Mouse (Mus musculus): ENCODE measurements around the gene Tox2. TPM values are rescaled to one million over a fixed set of nuclear protein-coding genes. Genes with fewer than 3 reads are reported as not detected.

Gene Tox2
- total RNA-seq, 2 experiments from 2014 or later, result 23.9 to 26.4 TPM

DNA sequence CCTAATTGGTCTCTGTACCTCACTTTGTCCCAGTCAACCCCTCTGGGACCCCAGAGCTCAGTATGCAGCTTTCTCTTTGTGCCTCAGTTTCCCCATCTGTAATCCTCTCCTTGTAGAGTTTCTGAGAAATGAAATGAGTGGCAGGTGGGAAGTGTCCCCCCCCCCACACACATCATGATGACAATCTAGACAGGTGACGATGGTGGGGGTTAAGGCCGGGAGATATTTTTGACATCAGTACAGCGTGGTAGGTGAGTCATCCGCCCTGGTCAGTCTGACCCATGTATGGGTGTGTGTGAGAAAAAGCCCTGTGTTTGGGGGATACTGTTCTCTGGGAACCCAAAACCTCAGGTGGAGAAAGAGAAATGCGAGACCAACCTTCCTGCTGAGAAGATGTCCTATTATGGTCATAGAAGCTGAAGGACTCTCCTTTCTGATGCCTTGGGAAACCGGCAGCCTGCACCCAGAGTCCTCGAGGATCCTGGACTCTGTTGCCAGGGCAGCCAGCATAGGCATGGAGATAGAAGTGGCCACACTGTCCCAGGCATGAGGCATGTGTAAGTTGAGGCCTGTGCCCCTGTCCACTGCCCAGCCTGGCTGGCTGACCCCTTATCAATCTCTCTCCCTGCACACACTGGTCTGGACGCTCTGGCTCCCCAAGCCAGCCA is 144.7 kb downstream of the Tox2 start:
- no peak for DNase-seq (ENCODE audit: extremely low spot score in 1 of 2, low spot score in 2 of 2)
- intact Hi-C loops (cut with DNase I), result no loop called here

DNA sequence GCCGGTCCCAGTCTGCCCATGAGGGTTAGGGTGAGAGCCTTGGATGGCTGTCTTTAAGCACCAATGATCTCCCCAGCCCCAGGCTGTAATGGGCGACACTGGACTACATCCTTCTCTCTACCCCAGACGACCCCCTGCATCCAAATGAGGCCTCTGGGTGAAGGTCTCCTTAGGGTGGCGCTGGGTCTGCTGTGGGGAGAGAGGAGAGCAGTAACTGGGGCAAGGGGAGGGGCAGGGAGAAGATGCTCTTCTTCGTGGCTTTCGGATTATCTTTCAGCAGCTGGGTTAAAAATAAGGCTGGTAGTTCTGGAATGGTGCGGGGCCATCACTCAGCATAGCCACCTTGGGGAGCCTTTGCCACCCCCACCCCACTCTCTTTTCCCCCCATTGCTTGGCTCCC is 145.8 kb downstream of the Tox2 start:
- no peak for DNase-seq (ENCODE audit: extremely low spot score in 1 of 2, low spot score in 2 of 2)
- intact Hi-C loops (cut with DNase I), result no loop called here

DNA sequence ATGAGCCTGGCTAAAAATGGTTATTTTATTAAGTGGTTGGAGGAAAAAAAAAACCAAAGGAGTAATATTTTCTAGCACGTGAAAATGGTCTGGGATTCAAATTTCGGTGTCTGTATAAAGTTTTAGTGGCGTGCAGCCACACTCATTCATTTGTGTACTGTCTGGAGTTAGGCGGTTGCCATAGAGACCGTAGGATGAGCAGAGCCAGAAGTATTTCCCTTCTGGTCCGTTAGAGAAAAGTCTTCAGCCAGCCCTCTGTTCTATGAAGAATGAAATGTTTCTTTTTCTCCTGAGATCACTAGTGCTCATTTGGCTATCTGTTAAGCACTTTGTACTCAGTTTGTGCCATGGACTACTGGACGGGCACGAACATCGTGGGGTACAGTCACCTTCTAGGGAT is 146.5 kb downstream of the Tox2 start:
- peak in 1 of 2 experiments; percentile 66 for DNase-seq (ENCODE audit: extremely low spot score in 1 of 2, low spot score in 2 of 2)
- intact Hi-C loops (cut with DNase I), result no loop called here

DNA sequence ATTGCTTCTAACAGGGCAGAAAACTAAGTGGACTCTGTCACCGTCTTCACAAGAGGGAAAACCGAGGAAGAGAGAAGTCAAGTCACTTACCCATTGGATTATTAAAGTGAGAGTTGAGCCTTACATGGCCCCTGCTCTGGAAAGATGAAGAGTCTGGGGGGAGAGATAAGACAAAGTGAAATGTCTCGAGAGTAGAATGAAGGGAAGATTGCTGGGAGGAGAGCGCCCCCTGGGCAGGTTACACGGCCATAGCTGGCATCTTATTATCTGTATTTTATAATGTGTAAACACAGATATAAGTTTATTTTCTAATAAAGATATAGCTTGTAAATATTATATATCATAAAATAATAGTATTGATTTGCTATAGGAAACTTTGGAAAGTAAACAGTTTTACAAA is 147.5 kb downstream of the Tox2 start:
- intact Hi-C loops (cut with DNase I), result loop anchor here (10.0 kb wide), 1 partner anchor 144 kb away; the partner anchor contains the start of gene R3hdml
- no peak for DNase-seq (ENCODE audit: extremely low spot score in 1 of 2, low spot score in 2 of 2)

DNA sequence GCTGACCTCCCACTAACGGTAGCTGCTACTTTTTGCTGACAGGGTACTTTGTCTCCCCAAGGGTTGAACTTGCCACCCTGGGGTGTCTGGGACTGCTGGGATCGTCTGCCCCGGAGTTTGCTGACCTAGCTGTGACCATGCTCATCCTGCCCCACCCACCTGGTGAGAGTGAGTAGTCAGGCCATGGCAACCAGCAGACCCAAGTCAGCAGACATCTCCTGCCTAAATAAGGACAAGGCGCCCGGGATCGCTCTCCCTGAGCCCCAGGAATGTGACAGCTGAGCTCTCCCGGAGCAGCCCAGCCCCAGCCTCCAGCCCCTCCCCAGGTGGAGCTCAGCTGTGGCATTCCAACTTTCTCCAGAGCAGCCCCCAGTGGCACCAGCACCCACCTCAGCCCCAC is 150.8 kb downstream of the Tox2 start:
- intact Hi-C loops (cut with DNase I), result loop anchor here (10.0 kb wide), 1 partner anchor 141 kb away; the partner anchor contains the start of gene R3hdml

DNA sequence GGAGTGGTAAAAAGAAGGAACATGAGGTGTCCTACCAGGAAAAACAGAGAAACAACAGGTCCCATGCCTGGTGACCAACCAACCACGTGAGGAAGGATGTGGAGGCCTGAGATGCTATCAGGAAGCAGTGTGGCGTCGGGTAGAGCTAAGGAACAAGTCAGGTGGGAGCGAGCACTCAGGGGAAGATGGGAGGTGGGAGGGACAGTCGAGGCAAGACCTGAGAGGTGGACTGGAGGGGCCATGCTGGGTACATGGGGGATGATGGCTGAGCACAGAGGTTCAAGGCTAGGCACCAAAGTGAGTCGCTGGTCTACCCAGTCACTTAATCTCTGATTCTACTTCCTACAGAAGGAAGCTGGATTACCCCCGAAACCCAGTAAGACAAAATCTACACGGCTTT is 152.7 kb downstream of the Tox2 start:
- intact Hi-C loops (cut with DNase I), result loop anchor here (10.0 kb wide), 1 partner anchor 139 kb away; the partner anchor contains the start of gene R3hdml
- DNase-seq (ENCODE audit: extremely low spot score in 1 of 2, low spot score in 2 of 2), result no peak

More for the DNA sequence above, 150.8 kb downstream of the Tox2 start:
- DNase-seq (ENCODE audit: extremely low spot score in 1 of 2, low spot score in 2 of 2), result no peak

DNA sequence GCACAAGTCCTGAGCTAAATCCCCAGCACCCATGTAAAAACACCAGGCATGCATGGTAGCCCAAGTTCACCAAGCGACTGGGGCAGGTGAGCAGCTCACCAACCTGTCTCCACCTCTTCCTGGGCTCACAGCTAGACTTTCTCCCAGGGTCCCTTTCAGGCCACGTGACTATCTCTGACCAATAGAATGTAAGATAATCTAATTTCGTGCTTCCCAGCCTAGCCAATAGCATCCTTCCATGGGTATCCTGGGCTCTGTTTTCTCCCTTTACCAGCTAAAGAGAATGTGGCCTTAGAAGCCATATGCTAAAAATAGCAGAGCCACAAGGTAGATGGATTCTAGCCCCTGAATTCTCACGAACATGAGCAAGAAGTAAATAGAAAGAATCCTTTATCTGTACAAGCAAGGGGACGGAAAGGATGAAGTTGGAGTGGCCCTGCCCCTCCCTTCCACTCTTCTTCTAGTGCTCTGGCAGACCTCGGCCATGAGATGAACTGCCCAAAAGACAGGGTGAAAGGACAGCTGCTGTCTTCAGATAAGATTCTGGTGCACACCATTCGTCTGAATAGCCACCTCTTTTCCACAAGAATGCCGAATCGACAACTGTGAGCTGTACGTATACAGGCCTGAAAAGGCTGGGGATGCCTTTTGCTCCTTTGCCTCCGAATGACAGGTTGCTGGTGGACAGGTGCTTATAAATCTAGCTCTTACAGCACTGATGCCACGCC is 153.4 kb downstream of the Tox2 start:
- intact Hi-C loops (cut with DNase I), result loop anchor here (10.0 kb wide), 1 partner anchor 139 kb away; the partner anchor contains the start of gene R3hdml
- DNase-seq (ENCODE audit: extremely low spot score in 1 of 2, low spot score in 2 of 2), result no peak

DNA sequence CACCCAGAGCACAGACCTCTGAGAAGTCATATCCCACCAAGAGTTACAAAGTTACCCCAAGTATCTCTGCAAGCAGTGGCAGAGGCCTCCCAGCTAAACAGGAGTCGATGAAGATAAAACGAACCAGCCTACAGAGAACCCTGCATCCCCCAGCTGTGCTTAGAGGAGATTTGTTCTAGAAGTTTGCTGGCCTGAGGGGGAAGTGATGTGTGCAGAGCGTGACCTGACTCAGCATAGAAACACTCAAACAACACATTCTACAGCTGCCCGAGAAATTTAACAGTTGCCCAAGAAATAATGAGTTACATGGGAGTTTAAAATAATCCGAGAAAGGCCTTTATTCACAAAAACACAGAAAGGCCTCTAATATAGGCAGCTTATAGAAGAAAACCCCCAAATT is 155.7 kb downstream of the Tox2 start:
- intact Hi-C loops (cut with DNase I), result loop anchor here (10.0 kb wide), 1 partner anchor 136 kb away; the partner anchor contains the start of gene R3hdml

DNA sequence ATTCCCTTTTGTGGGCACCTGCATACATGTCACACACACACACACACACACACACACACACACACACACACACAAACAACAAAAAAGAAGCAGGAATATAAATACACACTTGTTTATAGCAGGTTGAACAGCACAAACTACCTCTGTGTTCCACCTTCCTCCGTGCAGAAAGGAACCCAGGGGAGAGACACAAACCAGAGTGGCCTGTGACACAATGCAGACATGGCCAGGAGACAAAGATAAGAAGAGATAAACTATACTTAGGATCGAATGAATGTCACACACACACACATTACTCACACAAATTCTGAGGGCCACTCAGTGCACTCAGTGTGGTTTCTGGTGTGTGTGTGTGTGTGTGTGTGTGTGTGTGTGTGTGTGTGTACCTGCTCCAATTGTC is 156.3 kb downstream of the Tox2 start:
- intact Hi-C loops (cut with DNase I), result loop anchor here (10.0 kb wide), 1 partner anchor 136 kb away; the partner anchor contains the start of gene R3hdml
- no peak for DNase-seq (ENCODE audit: extremely low spot score in 1 of 2, low spot score in 2 of 2)

More for the DNA sequence above, 155.7 kb downstream of the Tox2 start:
- no peak for DNase-seq (ENCODE audit: extremely low spot score in 1 of 2, low spot score in 2 of 2)

DNA sequence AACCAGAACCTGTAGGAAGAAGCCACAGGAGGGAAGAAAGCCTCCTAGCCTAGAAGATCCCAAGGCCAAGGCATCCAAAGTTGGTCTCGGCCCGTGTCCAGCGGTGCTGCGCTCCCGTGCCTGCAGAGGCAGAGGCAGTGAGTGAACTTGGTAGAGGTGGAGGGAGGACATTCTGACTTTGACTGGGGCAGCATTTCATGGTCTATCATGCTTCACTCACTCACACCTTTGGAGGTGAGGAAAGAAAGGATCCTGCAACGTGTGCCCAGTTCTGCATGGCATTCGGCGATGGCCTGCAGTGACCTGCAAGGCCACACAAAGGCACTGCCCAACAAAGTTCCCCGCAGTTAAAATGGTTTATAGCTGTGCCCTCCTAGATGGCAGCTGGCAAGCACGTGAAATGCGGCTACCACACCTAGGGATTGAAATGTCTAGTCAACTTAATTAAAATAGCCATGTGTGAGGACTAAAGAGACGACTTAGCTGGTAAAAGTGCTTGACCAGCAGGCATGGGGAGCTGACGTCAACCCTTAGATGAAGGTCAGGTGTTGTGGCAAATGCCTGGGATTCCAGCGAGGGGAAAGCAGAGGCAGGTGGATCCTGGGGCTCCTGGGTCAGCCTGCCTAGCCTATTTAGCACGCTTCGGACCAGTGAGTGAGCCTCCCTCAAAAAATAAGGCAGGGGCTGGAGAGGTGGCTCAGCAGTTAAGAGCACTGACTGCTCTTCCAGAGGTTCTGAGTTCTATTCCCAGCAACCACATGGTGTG is 158.1 kb downstream of the Tox2 start:
- intact Hi-C loops (cut with DNase I), result no loop called here
- no peak for DNase-seq (ENCODE audit: extremely low spot score in 1 of 2, low spot score in 2 of 2)

DNA sequence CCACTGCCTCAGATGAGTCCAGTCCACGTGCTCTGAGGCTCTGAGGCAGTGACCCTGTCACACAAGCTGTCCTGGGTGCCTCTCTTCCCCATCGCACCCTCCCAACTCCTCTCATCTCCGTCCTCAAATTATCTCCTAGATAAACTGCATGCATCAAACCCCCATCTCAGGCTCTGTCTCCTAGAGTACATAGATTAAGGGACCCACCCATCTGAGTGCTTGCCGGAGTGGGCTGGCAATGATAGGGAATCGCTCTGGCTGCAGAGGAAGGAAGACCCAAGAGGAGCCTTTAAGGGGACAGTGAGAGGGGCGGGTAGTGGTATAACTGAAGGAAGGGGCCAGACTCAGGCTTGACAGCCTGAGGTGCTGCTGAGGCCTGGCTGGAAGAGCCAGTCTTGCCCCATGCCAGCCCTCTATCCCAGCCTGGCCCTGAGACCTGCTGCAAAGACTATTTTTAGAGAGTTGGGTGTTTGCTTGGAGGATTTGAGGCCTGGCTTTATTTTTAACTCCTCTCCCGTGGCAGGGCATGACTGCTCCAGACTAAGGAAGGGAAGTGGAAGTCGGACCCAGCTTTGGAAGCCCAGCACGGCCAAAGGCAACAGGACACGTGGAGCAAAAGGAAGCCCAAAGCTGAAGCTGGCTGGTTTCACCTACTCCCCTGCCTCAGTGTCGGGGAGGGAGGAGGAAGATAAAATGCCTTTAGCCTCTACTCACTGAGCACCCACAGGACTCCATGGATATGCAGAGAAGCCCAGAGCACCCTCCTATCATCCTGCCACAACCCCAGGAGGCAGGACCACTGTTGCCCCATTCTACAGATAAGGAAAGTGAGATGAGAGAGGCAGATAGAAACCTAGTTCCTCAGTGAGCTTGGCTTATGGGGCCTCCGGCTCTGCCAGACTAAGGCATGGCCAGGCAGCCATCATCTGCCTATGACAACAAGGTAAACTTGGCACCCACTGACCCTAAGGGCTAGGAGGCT is 160.3 kb downstream of the Tox2 start:
- intact Hi-C loops (cut with DNase I), result no loop called here
- no peak for DNase-seq (ENCODE audit: extremely low spot score in 1 of 2, low spot score in 2 of 2)

DNA sequence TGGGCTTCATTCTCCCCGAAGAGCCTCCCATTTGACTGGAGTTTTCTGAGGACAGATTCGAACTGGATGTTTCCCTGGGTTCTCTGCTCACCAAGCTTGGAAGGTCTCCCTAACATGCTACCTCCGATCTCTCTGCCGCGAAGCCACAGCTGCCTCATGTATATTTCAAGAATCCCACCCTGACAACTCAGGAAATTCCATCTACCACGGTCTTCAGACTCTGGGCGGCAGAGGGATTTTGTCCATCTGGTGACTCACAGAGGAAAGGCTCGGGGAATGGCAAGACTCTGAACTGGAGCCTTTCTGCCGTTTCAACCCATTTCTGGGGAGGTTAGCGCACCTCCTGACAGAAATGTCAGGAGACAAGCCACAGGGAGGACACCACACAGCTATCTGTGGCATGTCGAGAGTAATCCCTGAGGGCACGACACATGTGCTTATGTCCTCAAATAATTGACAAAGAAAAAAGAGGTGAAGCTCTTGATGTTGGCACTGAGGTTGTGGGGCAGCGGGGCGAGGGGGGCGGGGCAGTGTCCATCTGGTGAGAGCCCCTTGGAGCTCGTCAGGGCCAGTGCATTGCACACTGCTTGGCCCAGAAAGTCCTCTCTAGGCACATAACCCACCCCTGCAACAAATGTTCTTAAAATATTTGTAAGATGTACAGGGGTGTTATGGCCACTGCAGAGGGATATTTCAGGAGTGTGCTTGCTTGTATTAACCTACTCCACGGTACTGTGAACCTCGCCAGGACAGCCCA is 162.0 kb downstream of the Tox2 start:
- DNase-seq (ENCODE audit: extremely low spot score in 1 of 2, low spot score in 2 of 2), result no peak
- intact Hi-C loops (cut with DNase I), result no loop called here

DNA sequence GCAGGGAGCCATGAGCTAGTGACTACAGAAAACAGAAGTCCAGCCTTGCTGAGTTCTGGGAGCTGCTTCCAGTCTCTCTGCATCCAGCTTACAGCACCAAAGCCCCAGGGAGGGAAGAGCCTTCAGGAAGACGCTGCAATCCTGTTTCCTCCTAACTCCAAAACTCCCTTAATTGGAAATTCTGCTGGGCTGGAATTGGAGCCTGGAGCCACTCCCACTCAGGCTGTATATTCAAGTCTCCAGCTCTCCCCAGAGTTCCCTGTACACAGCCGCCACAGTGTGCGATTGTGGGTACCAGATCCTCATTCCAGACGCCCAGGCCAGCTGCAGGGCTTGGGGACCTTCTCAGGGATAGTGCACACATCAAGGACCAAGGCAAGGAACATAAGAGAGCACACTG is 167.2 kb downstream of the Tox2 start:
- DNase-seq (ENCODE audit: extremely low spot score in 1 of 2, low spot score in 2 of 2), result no peak

DNA sequence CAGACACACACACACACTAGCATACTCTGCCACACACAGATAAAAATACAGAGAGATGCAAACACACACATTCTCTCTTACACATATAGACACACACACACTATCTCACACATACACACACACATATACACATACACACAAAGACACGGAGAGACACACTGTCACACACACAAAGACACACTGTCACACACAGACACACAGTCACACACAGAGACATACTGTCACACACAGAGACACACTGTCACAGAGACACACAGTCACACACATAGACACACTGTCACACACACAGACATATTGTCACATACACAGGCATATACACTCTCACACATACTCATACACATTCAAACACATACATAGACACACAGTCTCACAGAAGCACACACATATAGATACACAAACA is 169.7 kb downstream of the Tox2 start:
- no peak for DNase-seq (ENCODE audit: extremely low spot score in 1 of 2, low spot score in 2 of 2)
- intact Hi-C loops (cut with DNase I), result no loop called here

More for the DNA sequence above, 167.2 kb downstream of the Tox2 start:
- intact Hi-C loops (cut with DNase I), result no loop called here
